Mouse (Mus musculus): Measurements from ENCODE around the gene Shank1.

Shank1 gene

DNA sequence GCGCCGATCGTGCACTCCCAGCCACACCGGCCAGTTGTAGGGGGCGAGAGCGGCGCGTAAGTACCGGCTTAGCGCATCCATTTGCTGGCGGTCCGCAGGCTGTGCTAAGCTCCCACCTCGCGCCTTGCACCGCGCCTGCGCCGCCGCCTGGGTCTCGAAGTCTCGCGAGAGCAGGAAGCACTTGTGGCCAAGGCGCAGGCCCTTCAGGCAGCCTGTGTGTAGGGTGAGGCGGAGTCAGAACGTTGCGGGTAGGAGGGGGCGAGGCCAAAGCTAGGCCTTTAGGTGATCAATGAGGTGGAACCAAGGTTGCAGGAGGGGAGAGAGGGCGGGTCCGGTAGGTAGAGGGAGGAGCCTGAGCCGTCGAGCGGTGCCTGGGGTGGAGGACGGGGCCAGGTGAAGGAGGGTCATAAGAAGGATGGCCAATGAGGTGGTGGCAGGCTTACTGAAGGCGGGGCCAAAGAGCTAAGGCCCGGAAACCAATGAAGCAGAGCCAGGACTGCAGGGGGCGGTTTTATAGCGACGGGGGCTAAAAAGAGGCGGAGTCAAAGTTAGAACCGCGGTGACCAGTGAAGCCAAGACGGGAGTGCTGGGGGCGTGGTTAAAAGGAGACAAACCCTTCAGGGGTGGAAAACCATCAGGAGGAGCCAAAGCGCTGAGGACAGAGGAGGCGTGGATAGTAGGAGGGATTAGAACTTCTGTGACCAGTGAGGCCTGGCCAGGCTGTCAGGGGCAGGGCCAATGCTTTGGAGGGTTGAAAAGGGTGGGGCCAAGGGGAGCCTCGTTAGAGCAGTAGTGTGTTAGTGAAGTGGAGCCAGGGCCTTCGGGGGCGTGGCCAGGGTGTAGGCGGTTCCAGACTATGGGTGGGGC is 5.0 kb upstream of the Shank1 start:
- peak; percentile 99 for DNase-seq (ENCODE audit: low spot score)

DNA sequence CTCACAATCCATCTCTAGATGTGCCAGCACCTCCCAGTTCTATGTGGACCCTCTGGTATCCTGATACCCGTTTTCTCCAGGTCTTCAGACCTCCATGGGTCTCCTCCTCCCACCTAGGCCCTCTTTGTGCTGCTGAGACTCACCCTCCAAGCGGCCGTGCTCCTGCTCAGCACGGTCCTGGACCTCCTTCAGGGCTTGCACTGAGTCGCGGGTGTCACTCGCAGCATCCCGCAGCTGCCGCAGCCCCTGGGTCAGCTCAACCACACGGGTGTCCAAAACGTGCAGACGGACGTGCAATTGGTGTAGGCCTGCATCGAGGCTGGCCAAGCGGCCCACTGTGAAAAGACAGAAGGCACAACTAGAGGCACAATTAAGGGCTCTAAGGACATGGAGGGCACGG is 4.4 kb upstream of the Shank1 start:
- no peak for DNase-seq (ENCODE audit: low spot score)

GRCm38 (mm10) chr7:44306516-44307240 is 3.4 kb upstream of the Shank1 start, which contains the start of gene Clec11a:
TSS of gene Clec11a (minus strand) at chr7:44306902.
- no peak for DNase-seq (ENCODE audit: low spot score)

DNA sequence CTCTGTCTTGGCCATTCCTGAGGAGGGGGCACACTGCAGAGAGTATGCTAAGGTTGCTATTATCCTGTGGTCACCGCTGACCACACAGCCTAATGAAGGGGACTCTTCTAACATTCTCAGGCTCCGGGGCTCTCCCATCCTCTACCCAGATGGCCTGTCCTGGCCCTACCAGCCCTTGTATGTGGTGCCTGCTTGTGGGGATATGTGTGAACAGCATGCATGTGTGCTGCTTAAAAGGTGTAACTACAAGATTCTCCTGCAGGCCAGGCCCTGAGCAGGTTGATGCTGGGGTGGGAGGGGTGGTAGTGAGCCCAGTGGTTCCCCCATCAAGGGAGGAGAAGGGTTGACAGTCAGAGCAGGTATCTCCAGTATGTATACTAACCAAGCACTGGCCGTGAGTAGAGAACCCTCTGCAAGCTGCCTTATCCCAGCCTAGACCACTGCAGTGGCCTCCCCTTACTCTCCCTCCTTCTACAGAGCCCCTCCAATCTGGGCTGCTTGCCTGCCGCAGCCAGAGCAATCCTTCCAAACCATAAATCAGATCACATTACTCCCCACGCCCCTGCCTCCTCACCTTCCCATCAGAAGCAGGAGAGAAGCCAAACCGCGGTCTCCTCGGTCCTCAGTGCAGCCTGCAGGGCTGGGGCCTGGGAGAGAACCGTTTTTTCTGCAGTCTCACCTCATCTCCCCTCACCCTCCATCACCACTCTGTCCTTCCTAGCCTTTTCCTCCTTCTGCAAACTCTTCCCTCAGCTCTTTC is 2.6 kb upstream of the Shank1 start:
- no peak for DNase-seq (ENCODE audit: low spot score)

GRCm38 (mm10) chr7:44310285-44310877 is 328 bp downstream of the Shank1 start:
- no peak for DNase-seq (ENCODE audit: low spot score)

DNA sequence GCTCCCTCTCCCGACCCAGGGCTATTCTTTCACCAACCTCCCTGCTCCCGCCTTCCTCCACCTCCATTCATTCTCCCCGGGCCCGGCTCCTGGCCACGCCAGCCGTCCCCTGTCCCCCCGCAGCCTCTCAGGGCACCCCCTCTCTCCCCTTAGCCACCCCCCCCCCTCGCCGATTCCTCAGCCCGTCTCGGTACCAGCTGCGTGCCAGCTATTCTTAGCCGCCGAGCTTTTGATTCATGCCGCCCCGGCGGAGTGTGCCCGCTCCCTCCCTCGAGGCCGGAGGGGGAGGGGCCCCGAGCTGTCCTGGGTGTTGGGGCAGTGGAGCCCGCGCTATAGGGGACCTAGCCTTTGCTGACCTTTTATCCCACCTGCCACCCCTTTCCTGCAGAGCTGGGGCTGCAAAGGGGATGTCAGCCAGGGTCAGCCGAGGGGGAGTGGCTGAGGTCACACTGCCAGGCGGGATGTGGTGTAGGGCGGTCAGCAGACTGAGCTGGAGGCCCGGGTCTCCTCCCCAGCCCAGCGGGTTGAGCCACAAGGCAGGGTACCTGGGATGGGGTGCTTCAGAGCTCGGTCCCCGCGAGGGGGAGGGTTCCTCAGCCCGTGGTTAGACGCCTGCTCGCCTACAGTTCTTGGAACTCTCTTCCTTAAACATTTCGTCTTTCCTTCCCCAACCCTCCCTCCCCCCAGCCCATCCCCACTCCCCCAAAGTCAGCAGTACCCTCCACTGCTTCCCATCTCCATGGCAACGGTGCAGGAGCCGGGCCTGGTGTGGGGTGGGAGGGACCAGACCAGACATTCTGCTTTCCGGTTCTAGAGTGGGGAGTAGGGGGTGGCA is 1.0 kb downstream of the Shank1 start:
- DNase-seq (ENCODE audit: low spot score), result peak; percentile 21

DNA sequence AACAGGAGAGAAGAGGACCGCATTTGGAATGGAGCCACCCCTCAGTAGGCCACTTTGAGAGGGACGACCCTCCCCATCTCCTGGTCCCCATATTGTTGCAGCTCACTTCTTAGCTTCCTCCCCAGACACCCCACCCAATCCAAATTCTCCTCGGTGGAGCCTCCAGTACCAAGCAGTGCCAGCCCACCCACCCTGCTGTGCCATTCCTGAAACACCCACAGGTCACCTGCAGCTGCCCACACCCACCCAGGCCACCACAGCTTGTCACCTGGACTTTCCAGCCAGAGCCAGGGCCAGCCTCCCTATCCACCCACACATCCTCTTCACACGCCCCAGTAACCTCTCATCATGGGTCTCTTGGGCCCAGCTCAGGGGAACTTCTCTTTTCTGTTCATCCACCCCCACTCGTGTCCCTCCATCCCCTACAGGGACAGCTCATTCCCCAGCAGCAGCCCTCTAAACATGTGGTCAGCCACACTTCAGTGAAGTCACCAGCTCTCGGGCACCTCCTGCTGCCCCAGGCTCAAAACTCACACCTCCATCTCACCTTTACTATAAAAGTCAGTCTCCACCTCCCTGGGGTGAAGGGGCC is 1.8 kb downstream of the Shank1 start:
- no peak for DNase-seq (ENCODE audit: low spot score)

GRCm38 (mm10) chr7:44312484-44312883 is 2.4 kb downstream of the Shank1 start:
- no peak for DNase-seq (ENCODE audit: low spot score)

DNA sequence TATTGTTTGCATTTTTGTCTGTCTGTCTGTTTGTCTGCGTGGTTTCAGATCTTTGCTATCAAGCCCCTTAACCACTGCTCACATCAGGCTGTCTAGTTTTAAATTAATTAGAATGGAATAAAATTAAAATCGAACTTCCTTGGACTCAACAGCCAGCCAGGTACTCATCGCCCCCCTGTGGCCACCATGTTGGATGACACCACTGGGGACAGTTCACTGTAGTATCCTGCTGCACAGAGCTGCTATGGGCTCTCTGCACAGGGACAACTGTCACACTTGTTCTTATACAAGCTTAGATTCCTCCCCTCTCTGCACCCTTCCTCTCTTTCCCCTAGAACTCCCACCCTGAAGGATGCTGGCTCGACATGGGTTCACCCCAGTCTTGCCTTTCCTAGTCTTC is 7.9 kb downstream of the Shank1 start:
- no peak for DNase-seq (ENCODE audit: low spot score)

DNA sequence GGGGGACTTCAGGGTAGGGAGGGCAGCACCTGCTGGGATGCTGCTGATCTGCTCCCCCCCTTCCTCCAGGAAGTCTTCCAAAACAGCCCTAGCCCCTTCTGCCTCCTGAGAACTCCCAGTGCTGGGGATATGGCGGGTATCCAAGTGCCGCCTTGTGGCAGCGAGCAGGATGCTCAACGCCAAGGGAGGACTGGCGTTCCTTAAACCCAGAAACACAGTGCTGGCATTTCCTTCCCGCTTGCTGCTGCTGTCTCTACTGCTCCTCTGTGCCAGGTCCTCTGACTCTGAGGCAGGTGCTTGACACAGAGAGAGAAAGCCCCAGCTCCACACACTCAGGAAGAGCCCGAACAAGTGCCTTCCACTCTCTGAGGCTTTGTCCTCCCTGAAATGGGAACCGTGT is 10.8 kb downstream of the Shank1 start:
- DNase-seq (ENCODE audit: low spot score), result no peak

DNA sequence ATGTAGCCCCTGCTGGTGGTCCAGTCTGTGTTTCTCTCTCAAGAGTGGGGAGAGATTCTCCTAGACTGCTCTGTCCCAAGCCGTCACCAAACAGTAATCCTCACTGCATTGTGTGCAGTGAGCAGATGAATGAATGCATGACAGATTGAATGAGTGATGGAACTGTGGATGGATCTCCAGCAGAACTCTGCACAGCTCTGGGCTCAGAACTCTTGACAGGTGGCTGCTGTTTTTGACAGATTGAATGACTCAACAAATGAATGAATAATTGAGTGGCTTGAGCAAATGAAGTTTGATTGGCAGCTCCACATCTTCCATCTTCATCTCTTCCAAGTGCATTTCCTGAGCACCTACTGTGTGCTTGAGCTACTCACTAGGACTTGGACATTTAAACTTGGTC is 12.2 kb downstream of the Shank1 start:
- no peak for DNase-seq (ENCODE audit: low spot score)

GRCm38 (mm10) chr7:44326614-44327013 is 16.6 kb downstream of the Shank1 start:
- DNase-seq (ENCODE audit: low spot score), result no peak

DNA sequence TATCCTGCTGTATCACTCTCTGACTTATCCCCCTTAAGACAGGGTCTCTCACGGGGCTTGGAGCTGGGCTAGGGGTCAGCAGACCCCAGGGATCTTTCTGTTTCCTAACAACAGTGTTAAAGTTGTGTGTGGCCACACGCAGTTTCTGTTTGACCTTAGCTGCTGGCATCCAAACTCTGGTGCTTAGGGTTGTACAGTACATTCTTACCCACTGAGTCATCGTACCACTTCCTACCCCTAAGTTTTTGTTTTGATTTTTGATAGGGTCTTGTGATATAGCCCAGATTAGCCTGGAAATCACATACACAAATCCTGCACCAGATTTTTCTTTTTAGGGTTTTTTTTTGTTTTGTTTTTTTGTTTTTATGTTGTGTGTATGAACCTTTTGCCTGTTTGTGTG is 22.3 kb downstream of the Shank1 start:
- DNase-seq (ENCODE audit: low spot score), result no peak

DNA sequence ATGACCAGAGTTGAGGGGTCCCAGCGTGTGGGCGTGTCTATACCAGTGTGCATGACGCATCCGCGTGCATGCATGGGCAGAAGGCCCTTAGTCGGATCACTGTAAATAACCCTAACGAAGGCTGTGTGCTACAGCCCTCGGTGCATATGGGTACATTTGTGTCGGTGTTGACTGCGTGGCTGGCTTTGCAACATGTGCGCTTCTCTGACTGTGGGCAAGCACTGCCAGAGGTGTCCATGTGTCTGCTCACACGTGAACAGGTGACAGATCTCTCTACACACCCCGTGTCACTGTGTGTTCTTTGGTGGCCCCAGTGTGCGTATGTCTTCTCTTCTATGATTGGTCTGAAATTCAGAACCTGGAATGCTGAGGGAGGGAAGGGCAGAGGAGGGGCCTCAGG is 24.1 kb downstream of the Shank1 start:
- DNase-seq (ENCODE audit: low spot score), result no peak

GRCm38 (mm10) chr7:44335031-44335878 is 25.2 kb downstream of the Shank1 start:
- no peak for DNase-seq (ENCODE audit: low spot score)

- no peak for DNase-seq (ENCODE audit: low spot score)
These were observed 26.3 kb downstream of the Shank1 start for GRCm38 (mm10) chr7:44336046-44337021.

DNA sequence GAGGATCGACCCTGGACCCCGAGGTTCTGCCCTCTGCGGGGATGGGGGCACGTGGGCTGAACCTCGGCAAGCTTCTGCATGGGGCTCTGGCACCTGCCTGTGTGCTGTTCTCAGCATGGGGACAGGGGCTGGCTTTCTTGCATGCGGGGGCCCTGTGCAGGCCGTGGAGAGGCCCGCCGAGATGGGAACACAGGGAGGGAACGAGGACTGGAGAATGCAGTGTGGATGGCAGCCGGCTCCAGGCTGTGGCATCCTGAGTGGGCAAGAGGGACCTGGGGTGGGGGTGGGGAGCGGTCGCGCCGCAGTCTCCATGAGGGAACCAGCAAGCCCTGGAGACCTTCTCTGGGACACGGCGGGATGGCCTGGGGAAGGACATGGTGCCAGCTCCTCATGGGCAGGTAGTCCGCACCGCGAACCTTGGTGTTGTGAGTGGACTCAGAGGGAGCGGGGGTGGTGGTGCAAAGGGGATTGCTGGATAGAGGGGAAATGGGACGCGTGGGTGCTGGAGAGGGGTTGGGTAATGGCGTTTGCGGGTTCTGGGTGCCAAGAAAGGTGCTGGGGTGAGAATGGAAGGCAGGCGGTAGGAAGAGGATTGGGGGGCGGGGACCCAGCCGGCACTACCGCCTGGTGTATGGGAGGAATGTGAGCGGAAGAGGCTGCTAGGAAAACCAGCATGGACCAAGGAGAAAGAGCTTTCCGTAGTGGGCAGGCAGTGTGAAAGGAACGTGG is 27.2 kb downstream of the Shank1 start:
- DNase-seq (ENCODE audit: low spot score), result no peak

GRCm38 (mm10) chr7:44340226-44340625 is 30.2 kb downstream of the Shank1 start:
- DNase-seq (ENCODE audit: low spot score), result no peak
